Mouse (Mus musculus): Measurements from ENCODE around the gene Polr1c. TPM values are rescaled to one million over a fixed set of nuclear protein-coding genes. Genes with fewer than 3 reads are reported as not detected.

Gene Polr1c
- polyA plus RNA-seq, 1 experiment from 2014 or later, result 73.5 TPM

- 91% methylated on average over 17 of the region's 17 CpGs for WGBS
- H3K4me1 ChIP-seq (replicated peaks; ENCODE audit: insufficient read depth, low read length), result no peaks in the 10 kb centered on the region
- H3K27me3 ChIP-seq (ENCODE audit: insufficient read depth, low read length), result 0 out of 2 replicates have a peak, but pooled peaks cover 5% of the 10 kb centered on the region
- DNase-seq (ENCODE audit: low spot score) (no peak), ATAC-seq (replicated peaks; ENCODE audit: low FRiP score, low read depth) (no peak)
- no peak for TF ChIP-seq CTCF (IDR thresholded peaks at IDR 0.05; ENCODE audit: low read depth)
- no peak overlapping the region for H3K4me2 ChIP-seq (ENCODE audit: low read length)
- no peaks in the 10 kb centered on the region for H3K9me3 ChIP-seq (replicated peaks; ENCODE audit: low read length)
- no peak overlapping the region for H3K27ac ChIP-seq
- peaks cover 59% of the 10 kb centered on the region for H3K36me3 ChIP-seq (ENCODE audit: insufficient read depth, low read length)
- no peak overlapping the region for H3K4me3 ChIP-seq (replicated peaks; ENCODE audit: low read depth, low read length)
- no peak overlapping the region for H3K9ac ChIP-seq (ENCODE audit: low read depth, low read length)
Measured at GRCm38 (mm10) chr17:46259675-46260074, 11.8 kb upstream of the Polr1c start.

- Histone ChIP-seq H3K4me3 (replicated peaks; ENCODE audit: low read depth, low read length) (no peak overlapping the region), H3K9me3 (replicated peaks; ENCODE audit: low read length) (no peaks in the 10 kb centered on the region), H3K27ac (no peak overlapping the region), H3K36me3 (ENCODE audit: insufficient read depth, low read length) (peaks cover 48% of the 10 kb centered on the region), H3K4me2 (ENCODE audit: low read length) (no peak overlapping the region), H3K9ac (ENCODE audit: low read depth, low read length) (no peak overlapping the region), H3K27me3 (ENCODE audit: insufficient read depth, low read length) (0 out of 2 replicates have a peak, but pooled peaks cover 5% of the 10 kb centered on the region), H3K4me1 (replicated peaks; ENCODE audit: insufficient read depth, low read length) (0 out of 2 replicates have a peak, but pooled peaks cover 4% of the 10 kb centered on the region)
- WGBS, result 79% methylated on average over 29 of the region's 30 CpGs
- no peak for TF ChIP-seq CTCF (IDR thresholded peaks at IDR 0.05; ENCODE audit: low read depth)
- DNase-seq (ENCODE audit: low spot score), result no peak
- ATAC-seq (replicated peaks; ENCODE audit: low FRiP score, low read depth), result no peak
Measured at GRCm38 (mm10) chr17:46258279-46259053, 10.6 kb upstream of the Polr1c start.

GRCm38 (mm10) chr17:46255147-46255546, 7.3 kb upstream of the Polr1c start:
- TF ChIP-seq CTCF (IDR thresholded peaks at IDR 0.05; ENCODE audit: low read depth), result no peak
- peaks cover 35% of the 10 kb centered on the region for H3K36me3 ChIP-seq (ENCODE audit: insufficient read depth, low read length)

GRCm38 (mm10) chr17:46254106-46254505, 6.3 kb upstream of the Polr1c start:
- no peak overlapping the region for H3K27ac ChIP-seq
- peaks cover 29% of the 10 kb centered on the region for H3K36me3 ChIP-seq (ENCODE audit: insufficient read depth, low read length)
- TF ChIP-seq CTCF (IDR thresholded peaks at IDR 0.05; ENCODE audit: low read depth), result no peak
- H3K4me1 ChIP-seq (replicated peaks; ENCODE audit: insufficient read depth, low read length), result 0 out of 2 replicates have a peak, but pooled peaks cover 13% of the 10 kb centered on the region
- H3K4me3 ChIP-seq (replicated peaks; ENCODE audit: low read depth, low read length), result peak overlapping the region; percentile 68
- DNase-seq (ENCODE audit: low spot score) (no peak), ATAC-seq (replicated peaks; ENCODE audit: low FRiP score, low read depth) (peak; percentile 8; the same call in 1 of the 2 replicates)
- 0 out of 2 replicates have a peak, but pooled peaks cover 5% of the 10 kb centered on the region for H3K27me3 ChIP-seq (ENCODE audit: insufficient read depth, low read length)
- H3K4me2 ChIP-seq (ENCODE audit: low read length), result peak overlapping the region; percentile 100
- peak overlapping the region; percentile 62 for H3K9ac ChIP-seq (ENCODE audit: low read depth, low read length)
- under 1% methylated on average over 48 of the region's 54 CpGs for WGBS
- H3K9me3 ChIP-seq (replicated peaks; ENCODE audit: low read length), result no peaks in the 10 kb centered on the region

More at GRCm38 (mm10) chr17:46255147-46255546, 7.3 kb upstream of the Polr1c start:
- H3K4me3 ChIP-seq (replicated peaks; ENCODE audit: low read depth, low read length), result no peak overlapping the region
- no peak overlapping the region for H3K9ac ChIP-seq (ENCODE audit: low read depth, low read length)
- H3K4me2 ChIP-seq (ENCODE audit: low read length), result no peak overlapping the region
- H3K9me3 ChIP-seq (replicated peaks; ENCODE audit: low read length), result no peaks in the 10 kb centered on the region
- 0 out of 2 replicates have a peak, but pooled peaks cover 9% of the 10 kb centered on the region for H3K4me1 ChIP-seq (replicated peaks; ENCODE audit: insufficient read depth, low read length)
- ATAC-seq (replicated peaks; ENCODE audit: low FRiP score, low read depth) (no peak), DNase-seq (ENCODE audit: low spot score) (no peak)
- no peak overlapping the region for H3K27ac ChIP-seq
- 0 out of 2 replicates have a peak, but pooled peaks cover 5% of the 10 kb centered on the region for H3K27me3 ChIP-seq (ENCODE audit: insufficient read depth, low read length)
- WGBS, result 23% methylated on average over 6 of the region's 6 CpGs

DNA sequence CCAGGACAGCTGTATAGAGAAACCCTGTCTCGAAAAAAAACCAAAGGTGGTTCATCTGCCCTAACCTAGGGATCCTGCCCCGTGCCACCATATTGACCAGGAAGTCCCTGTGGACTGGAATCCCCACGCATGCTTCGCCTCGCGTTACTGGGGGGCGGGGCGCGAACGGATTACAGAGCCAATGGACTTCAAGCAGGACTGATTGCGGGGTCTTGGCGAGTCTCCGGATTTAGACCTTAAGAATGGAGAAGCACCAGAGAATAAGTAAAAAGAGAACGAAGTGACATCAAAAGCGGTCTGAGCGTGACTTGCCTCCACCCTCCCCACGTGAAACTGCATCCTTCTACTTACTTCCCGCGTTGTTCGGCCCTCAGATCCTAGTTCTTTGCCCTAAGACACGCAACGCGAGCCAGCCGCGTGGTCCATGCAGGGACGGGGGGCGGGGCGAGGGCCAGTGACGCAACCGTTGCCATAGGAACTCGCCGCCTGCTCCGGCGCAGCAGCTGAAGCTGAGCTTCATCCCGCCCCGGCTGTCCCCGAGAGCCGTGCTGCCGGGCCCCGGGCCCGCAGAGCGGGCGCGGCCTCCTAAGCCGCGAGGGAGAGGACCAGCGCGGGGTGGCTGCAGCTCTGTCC, 5.7 kb upstream of the Polr1c start, which contains the start of gene Lrrc73:
Gene Lrrc73 (plus strand): TSS at position 80 of the 633 bp plus-strand sequence.
- no peak for TF ChIP-seq CTCF (IDR thresholded peaks at IDR 0.05; ENCODE audit: low read depth)
- peaks cover 18% of the 10 kb centered on the region; the same call in 1 of the 2 replicates for H3K4me1 ChIP-seq (replicated peaks; ENCODE audit: insufficient read depth, low read length)

More for the DNA sequence above, 5.7 kb upstream of the Polr1c start, which contains the start of gene Lrrc73:
- H3K9me3 ChIP-seq (replicated peaks; ENCODE audit: low read length), result no peaks in the 10 kb centered on the region
- ATAC-seq (replicated peaks; ENCODE audit: low FRiP score, low read depth) (peak; percentile 67), DNase-seq (ENCODE audit: low spot score) (peak; percentile 87)
- H3K4me2 ChIP-seq (ENCODE audit: low read length), result peak within 1 kb of the TSS; percentile 100
- H3K4me3 ChIP-seq (replicated peaks; ENCODE audit: low read depth, low read length), result peak within 1 kb of the TSS; percentile 68
- peak within 1 kb of the TSS; percentile 62 for H3K9ac ChIP-seq (ENCODE audit: low read depth, low read length)
- no peak within 1 kb of the TSS for H3K27ac ChIP-seq
- 2% methylated on average over 46 of the region's 48 CpGs for WGBS
- H3K27me3 ChIP-seq (ENCODE audit: insufficient read depth, low read length), result 0 out of 2 replicates have a peak, but pooled peaks cover 5% of the 10 kb centered on the region
- peaks cover 29% of the 10 kb centered on the region for H3K36me3 ChIP-seq (ENCODE audit: insufficient read depth, low read length)
